Mouse (Mus musculus) gastrocnemius, postnatal 10 days (tissue): ENCODE data around the gene Bcl9. TPM values are rescaled to one million over a fixed set of nuclear protein-coding genes. Genes with fewer than 3 reads are reported as not detected.

Experiments used
- DNase-seq: peaks from one replicate; pipeline ENCODE4 v3.0.0; 2021; ENCODE audit warnings: mixed read lengths
- long read RNA-seq, 2 experiments: library from polyadenylated mRNA; stranded (forward); transcript quantifications; one replicate each; pipeline ENCODE4 v2.0.0; 2021
- total RNA-seq, 2 experiments: library from RNA; stranded (reverse); gene quantifications; 2 replicates each; pipeline ENCODE4 v1.2.3; 2021

Bcl9 gene
- total RNA-seq: 10 to 100 TPM in 1 of 2 experiments, 1 to 10 TPM in 1; 7.0 to 11.3 TPM
- long read RNA-seq, experiment 1, partial matches to known transcripts: 3 of 4 reads
- long read RNA-seq, experiment 1, other reads (novel, unspliced or antisense): 1 of 4 reads
- long read RNA-seq, experiment 2, partial matches to known transcripts: 4 of 4 reads
- long read RNA-seq, experiment 2, other reads (novel, unspliced or antisense): 0 of 4 reads

DNA sequence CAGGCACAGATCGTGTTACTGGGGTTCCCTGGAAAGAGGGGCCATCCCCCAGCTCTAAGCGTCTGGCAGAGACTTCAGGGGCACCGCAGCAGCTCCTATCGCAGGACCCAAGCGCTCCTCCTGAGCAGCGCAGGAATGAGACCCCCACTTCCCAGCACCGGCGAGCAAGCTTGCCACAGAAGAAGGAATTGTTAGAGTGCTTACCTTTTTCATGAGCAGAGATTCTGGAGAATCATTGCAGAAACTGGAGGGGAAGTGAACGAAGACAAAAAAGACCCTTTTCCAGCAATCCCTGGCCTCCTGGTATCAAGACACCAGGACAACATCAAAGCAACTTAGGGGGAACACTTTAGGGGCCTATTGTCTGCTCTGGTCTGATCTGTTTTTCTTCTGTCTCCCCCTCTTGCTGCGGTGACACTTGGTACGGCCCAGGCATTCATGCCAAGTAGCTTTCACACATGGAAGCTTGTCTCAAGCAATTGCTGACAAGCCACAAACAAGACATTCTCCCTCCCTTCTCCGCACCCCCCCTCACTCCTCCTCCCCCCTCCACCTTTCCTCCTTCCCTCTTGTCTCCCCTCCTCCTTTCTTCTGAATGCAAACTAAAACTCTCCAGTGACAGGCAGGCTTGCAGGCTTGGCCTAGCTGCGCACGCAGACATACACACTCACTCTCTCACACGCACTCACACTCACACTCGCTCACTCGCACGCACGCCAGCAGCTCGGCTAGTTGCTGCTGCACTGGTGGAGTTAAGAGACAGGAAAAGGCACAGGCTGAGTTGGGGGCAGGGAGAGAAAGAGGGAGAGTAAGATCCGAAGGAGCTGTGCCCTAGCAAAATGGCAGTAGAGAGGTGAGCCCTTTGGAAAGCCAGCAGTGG, at the start of gene Bcl9:
Gene Bcl9, minus strand, starts transcription at position 365 of the 880 bp plus-strand sequence.
- DNase-seq: peak; percentile 74

DNA sequence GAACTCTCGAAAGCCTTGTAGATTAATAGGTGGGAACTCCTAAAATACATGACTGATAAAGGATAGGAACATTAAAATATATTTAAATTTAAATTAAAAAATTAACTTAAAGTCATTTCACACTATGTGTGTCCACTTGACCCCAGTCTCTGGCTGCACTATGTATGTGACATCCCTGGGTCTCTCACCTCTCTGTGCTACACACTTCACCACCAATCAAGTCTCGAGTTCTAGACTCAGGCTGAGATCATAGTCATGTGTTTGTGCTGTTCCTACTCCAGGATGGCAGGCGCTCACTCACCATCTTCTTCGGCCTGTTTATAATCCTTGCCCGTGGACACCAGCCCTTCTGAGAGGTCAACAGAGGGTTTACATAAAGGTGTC, 41.5 kb upstream of the Bcl9 start:
- DNase-seq: no peak

DNA sequence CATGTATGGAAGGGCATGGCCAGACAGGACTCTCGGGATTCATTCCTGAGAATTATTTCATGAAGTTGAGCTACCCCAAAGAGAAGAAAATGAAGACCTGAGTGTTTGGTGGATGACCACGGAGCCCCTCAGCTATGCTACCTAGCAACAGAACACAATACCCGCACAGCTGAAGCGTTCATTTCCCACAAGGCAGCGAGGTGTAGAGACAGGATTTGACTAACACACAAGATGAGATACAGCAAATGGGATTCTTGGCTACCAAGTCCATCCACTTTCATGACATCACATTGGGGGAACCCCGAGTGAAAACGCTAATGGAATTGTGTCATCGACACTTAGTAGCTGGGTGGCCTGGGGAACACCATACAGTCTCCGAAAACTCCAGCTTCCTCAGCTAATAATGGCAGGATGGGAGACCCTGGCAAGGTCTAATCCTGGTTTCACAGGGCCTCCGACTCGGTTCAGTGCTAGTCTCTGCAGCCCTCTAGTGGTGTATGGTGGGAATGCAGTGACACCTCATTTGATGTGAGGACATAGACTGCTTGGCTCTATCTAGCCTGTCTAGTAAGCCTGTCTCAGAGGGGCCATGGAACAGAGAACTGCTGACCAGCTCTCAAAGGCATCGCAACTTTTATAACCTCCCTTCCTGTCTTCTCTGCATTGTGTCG, 40.9 kb upstream of the Bcl9 start:
- peak; percentile 92 for DNase-seq

DNA sequence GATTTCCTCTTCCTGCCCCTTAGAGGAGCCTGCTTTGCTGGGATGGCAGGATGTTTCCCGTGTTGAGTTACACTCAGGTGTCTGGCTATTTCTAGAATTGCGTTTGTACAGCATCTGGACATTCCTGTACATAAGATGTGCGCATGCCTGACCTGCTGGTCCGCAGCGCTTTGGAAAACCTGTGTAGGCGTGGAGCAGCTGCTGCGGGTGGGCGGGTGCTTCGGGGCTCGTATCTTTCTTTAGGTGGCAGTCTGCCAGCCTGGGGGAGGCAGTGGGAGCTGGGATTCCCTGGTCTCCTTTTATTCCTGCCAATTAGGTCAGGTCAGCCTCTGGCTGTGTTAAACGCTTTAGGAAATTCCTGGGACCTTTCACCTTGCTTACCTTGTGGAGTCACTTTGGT, 39.6 kb upstream of the Bcl9 start:
- DNase-seq: peak; percentile 18

DNA sequence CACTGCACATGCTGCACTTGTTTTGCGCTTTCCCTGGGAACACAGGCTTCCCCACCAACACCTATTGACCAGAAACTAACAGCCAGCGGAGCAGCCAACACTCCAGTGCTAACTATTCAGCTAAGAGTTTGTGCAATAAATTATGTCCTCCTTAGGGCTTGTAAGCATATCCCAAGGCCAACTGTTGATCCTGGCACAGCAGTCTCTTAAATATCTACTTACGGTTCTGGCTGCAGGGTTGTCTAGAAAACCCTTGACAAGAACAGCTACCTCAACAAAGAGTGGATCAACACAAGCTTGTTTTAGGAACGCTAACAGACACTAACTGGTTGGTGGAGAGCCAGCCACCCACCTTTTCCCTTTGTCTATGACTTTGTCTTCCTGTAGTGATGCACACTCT, 38.6 kb upstream of the Bcl9 start:
- no peak for DNase-seq

DNA sequence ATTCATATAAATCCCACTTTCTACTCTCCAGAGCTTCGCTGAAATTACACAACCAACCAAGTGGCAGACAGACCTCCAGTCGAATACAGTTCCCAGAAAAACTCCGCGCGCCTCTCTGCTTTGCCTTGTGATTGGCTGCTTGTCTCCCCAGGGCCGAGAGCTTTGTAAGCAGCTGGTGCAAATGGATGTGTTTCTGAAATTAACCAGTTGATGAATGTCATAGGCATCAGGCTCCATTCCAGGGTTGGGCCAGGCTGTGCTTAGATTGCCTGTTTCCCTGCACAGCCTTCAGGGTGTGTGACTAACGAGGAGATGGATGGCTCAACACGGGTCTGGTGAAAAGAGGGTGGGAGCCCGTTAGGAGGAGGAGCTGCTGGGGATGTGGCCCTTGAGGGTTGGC, 36.9 kb upstream of the Bcl9 start:
- DNase-seq: no peak

DNA sequence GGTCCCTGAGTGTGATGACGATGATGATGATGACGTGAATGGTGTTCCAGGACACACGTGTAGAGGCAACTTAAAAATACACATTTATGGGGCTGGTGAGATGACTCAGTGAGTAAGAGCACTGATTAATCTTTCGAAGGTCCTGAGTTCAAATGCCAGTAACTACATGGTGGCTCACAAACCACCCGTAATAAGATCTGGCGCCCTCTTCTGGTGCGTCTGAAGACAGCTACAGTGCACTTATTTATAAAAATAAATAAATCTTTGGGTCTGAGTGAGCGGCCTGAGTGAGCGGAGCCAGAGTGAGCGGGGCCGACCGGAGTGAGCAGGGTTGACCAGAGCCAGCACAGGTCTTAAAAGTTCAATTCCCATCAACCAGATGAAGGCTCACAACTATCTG, 34.5 kb upstream of the Bcl9 start:
- DNase-seq: no peak

DNA sequence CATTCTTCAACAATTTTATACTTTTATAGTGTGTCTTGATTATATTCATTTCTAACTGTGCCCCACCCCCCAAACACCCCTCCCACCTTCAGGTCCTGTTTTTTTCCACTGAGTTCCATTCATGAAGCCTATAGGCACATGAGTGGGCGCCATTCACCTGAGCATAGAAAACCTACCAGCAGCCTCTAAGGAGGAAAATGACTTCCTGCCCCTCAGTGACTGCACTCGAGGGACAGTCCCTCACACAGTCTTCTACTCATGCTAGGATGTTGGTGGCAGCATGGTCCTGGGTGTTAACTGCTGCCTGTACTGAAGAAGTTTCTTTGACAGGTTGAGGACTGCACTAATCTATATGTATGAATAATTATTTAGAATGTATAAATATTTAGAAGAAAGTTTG, 30.1 kb upstream of the Bcl9 start:
- DNase-seq: no peak

DNA sequence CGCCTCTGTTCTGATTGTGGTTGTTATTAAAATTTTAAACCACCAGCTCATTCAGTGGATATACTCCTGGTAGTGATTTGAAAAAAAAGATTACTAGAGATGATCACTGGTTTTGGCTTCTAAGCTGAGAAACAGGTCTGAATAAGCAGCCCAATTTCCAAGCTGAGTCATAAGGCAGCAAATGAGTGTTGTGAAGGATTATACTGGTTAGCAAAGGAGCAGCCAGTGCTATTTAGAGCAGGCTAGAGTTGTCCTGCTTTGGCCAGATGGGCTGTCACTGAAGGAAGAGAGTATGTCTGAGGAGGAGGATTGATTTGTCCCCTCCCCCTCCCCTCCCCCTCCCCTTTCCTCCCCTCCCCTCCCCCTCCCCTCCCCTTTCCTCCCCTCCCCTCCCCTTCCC, 29.6 kb upstream of the Bcl9 start:
- DNase-seq: no peak

DNA sequence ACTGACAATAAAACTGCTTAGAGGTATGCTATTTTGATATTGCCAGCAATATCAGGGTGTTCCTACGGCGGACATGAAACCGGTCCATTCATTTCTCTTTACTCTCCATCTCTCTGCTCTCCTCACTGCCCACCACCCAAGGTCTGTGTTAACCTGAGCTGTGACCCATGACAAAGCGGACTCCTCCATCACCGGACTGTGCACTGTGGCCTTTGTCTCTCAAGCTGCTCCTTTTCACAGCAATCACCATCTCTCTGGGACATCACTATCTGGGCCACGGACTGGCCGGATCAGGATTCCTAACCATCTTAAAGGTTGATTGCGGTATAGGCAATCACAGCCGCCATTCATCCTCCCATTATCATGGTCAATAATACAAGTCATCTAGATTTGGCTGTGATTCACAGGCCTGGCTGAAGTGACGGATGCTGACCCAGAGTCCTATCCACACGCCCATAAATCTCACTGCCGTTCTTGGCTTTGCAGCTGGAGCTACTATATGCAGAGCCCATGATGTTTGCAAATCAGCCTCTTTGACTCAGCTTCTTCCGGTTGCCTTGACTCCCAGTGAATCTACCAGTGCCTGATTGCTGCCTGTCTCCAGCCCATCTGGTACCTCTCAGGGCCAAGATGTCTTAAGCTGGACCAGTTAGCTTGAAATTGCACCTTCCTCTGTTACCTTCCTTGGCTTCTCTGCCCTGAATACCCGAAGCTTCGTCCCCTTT, 28.1 kb upstream of the Bcl9 start:
- DNase-seq: no peak

DNA sequence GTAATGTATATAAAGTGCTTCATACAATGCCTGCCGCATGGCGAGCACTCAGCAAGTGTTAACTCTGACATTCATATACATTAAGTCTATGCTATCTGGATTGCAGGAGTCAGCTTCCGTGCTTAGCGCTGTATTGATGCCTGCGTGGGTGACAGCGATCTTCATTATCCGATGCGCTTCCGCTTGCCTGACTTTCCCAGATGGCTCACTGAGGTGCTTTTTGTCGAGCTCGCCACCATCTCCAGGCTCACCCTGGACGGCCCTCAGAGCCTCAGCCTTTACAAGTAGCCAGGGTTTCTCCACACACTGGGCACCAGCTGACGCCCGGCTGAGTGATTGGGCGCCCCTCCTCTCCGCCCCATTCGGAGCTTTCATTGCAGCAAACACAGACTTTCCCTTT, 26.3 kb upstream of the Bcl9 start:
- no peak for DNase-seq

DNA sequence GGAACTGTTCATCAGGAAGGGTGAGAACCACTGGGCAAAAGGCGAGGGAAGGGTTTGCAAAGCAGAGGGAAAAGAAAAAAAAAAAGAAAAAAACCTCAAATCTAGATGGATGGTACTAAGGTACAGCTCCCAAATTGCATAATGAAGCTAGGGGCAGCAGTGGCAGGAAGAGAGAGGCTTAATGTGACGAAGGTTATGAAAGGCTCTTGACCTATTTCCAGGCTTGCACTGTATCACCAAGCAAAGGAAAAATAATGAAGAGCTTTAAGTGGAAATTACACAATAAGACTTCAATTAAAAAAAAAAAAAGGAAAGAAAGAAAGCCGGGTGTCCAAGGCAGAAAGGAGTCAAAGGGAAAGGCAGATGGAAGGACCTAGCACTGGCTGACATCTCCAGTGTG, 19.6 kb upstream of the Bcl9 start:
- no peak for DNase-seq

DNA sequence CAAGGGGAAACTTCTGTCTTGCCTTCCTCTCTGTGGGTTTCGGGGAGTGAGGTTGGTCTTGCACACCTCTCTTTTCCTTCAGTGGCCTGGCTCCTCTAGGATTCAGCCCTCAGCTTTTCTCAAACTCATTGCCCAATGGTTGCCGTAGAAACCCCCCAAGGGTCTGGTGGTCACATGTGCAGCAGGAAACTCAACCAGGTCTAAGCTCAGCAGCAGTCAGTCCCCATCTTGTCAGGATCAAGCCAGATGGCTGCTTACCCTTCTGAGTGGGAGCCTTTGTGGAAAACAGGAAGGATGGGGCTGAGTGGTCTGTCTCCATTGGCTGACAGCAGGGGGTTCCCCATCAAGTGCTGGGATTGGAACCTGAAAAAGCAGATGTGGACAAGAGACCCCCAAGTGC, 15.7 kb upstream of the Bcl9 start:
- DNase-seq: no peak

DNA sequence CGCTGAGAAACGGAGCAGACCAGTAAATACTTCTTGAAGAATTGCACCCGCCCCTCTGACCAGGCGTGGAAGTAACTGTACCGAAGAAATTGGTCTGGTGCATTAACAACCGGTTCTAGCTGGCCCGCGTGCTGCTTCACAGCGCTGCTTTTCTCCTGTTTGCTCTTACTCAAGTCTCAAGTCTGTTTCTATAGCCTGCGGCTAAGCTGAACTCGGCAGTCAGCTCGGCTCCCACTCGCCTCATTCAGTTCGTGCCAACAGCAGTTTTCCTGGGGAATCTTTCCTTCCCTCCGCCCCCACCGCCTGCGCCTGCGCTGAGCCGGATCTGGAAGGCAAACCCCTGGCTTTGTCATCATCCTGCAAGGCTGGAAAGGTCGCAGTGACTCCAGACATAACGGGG, 14.3 kb upstream of the Bcl9 start:
- DNase-seq: peak; percentile 71

DNA sequence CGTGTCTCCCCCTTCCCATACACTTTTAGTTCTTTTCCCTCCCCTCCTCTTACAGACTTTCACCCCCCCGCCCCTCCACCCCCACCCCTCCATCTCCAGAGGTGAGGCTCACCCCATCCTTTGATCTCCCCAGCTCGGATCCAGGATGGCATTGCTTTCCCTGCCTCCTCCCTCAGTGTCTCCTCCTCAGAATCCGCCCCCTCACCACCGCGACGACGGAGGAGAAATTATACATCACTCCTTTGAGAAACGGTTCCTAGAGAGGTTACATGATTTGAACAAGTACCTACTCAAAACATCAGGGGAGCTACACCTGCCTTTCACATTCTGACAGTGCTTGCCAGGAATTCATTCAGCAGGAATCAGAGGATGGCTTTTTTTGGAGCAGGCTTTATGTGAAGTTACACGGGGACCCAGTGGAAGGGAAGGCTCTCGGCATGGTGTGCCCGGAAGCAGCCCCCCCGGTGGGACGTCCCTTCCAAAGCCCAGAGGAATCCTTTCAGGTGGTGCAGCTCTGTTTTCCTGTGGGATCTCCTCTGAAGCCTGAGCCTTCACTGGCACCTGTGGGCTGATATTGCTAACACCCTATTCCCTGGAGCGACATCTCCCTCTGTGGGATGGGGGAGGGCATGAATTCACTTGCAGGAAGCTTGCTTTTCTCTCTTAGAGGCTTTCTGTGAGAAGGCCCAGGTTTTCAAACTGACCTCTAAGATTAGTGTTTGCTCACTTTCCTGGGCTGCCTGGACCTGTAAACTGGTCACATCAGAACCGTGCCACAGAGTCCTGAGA, 12.2 kb upstream of the Bcl9 start:
- DNase-seq: no peak

DNA sequence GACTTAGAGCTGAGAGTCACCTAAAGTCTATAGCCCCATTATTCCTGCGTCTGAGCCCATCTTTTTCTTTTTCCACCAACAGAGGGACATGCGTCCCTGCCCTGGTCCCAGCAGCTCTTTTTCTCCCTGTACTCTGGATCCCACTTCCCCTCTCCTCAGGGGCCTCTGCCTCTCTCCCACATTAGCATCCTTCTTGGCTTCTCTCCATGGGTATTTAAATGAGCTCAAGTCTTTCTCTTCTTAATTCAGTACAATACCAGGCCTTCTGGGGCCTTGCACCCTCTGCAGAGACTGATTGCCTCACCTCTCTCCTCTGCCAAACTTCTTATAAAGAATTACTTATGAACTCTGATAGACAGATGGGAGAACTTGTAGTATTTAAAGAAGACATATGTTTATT, 10.7 kb upstream of the Bcl9 start:
- no peak for DNase-seq

DNA sequence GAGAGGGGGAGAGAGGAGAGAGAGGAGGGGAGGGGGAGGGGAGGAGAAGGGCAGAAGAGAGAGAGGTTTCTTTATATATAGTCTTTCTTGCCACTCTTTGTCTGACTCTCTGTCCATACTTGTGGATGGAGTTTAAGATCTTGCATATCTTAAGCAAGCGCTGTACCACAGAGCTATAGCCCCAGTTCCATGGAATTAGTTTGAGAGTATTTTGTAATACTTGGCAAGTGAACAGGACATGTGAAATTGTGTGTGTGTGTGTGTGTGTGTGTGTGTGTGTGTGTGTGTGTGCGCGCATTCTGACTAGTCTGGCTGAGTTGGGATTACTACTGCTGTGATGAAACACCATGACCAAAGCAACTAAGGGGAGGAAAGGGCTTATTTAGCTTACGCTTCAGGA, 8.2 kb upstream of the Bcl9 start:
- no peak for DNase-seq

DNA sequence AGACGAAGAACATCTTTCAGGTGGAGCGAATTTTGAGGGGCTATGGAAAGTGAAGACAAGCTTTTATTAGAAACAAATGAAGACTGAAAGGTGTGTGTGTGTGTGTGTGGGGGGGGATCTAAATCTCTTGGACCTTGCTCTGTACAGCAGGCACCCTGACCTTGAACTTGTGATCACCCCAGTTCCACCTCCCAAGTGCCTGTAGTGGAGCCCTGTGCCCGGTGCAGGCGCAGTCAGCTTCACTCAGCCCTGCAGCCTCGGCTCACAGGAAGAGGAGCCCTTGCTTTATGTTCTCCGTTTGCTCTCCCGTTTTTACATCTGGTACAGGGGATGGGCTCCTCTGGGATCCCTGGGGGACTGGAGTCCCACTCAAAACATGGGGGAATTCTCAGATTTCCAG, 3.9 kb upstream of the Bcl9 start:
- no peak for DNase-seq

DNA sequence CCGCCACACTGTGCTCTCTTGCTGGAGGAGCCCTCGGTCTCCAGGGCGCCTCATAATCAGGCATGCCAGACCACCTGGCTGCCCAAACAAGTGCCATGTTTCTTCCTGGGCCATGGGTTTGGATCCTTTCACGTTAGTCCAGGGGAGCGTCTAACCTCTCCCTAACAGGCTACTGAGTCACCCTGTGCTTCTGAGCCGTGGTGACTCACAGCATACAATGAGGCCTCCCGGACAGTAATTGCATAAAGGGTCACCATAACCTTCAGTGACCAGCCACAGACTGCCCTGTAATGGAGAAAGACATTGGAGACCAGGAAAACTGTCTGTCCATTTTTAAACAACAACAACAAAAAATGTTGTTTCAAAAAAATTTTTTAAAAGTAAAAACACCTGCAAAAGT, 2.7 kb upstream of the Bcl9 start:
- no peak for DNase-seq

DNA sequence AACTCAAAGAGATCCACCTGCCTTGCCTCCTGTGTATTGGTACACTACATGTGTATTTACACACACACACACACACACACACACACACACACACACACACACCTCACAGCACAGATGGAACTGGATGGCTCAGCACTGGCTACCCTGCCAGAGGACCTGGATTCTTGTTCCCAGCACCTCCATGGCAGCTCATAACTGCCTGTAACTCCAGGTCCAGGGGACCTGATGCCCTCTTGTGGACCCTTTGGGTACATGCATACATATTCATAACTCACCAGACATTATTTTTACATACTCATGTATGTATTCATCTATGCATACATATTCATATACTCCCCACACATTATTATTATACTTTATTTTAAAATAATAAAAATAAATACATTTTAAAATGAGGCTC, 2.2 kb upstream of the Bcl9 start:
- DNase-seq: no peak

DNA sequence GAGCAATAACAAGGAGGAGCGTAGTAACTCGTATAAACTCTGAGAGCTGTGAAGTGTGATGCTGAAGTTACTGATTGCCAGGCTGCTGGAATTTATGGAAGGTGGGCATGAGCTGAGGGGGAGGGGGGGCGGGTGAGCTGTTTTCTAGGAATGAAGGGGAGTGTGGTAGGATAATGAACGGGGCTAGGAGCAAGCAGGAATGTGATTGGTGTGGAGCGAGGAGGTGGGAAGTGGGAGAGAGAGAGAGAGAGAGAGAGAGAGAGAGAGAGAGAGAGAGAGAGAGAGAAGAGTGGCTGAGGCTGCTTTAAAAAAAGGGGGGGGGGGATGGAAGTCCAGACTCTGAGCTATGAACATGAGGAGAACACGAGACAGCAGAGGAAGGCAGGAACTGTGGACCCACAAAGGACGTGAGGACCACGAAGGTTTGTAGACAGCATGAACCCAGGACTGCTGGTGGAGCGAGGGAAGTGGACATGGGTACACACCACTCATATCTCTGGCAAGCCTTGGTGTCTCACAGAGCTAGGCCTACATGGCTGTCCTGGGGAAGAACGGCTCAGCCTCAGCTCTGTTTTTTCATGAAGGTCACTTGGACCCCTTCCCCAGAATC, 1.2 kb upstream of the Bcl9 start:
- DNase-seq: no peak
